Mouse (Mus musculus) kidney, embryonic 16.5 days (tissue): ENCODE data around the gene Iqschfp. TPM values are rescaled to one million over a fixed set of nuclear protein-coding genes. Genes with fewer than 3 reads are reported as not detected.

ENCODE experiments used
- ATAC-seq: fragments of 200-750 bp; cut with Nextera tagmentation; 2 replicates; pipeline ENCODE4 v1.8.0; 2017; ENCODE audit warnings: moderate TSS enrichment; ENCODE audit not compliant: low FRiP score, low TSS enrichment
- H3K27ac ChIP-seq: fragments of 300-500 bp; sonication (generic); 2 replicates; pipeline ENCODE4 v1.5.1; 2014; ENCODE audit warnings: low read length
- H3K27me3 ChIP-seq: fragments of 300-500 bp; sonication (generic); 2 replicates; pipeline ENCODE4 v1.6.1; 2014; ENCODE audit warnings: low read length, control low read depth, mixed read lengths; ENCODE audit not compliant: insufficient read depth
- H3K36me3 ChIP-seq: fragments of 300-500 bp; sonication (generic); 2 replicates; pipeline ENCODE4 v1.6.1; 2014; ENCODE audit warnings: low read length, control low read depth, mixed read lengths; ENCODE audit not compliant: insufficient read depth
- H3K4me1 ChIP-seq: fragments of 300-500 bp; sonication (generic); 2 replicates; pipeline ENCODE4 v1.6.1; 2014; ENCODE audit warnings: low read length, control low read depth, mixed read lengths; ENCODE audit not compliant: insufficient read depth
- H3K4me2 ChIP-seq: fragments of 300-500 bp; sonication (generic); replicated peaks from 2 replicates; pipeline ENCODE4 v1.6.1; 2014; ENCODE audit warnings: low read depth, low read length
- H3K4me3 ChIP-seq: fragments of 300-500 bp; sonication (generic); 2 replicates; pipeline ENCODE4 v1.5.1; 2014; ENCODE audit warnings: mild to moderate bottlenecking, low read length
- H3K9ac ChIP-seq: fragments of 300-500 bp; sonication (generic); replicated peaks from 2 replicates; pipeline ENCODE4 v1.6.1; 2014; ENCODE audit warnings: low read length
- H3K9me3 ChIP-seq: fragments of 300-500 bp; sonication (generic); 2 replicates; pipeline ENCODE4 v1.6.1; 2016; ENCODE audit warnings: low read length, control low read depth
- WGBS: fragments of 180-500 bp; shearing (Covaris S2); extraction: QIAGEN DNeasy Blood & Tissue Kit; methylation state at CpG from one replicate; pipeline ENCODE4 v1.1.7; 2014; 5-methylcytosine and 5-hydroxymethylcytosine counted together
- polyA plus RNA-seq: library from polyadenylated mRNA; unstranded; fragments of >200 nt; fragmentation: Nextera tagmentation; extraction: Ambion mirVana; gene quantifications from 2 replicates; pipeline ENCODE4 v1.2.1, GENCODE M21; 2015

Gene Iqschfp
- polyA plus RNA-seq, 1 experiment from 2014 or later: not detected

- Histone ChIP-seq H3K9ac (no peak overlapping the region), H3K27me3 (no peaks in the 10 kb centered on the region), H3K4me3 (no peak overlapping the region), H3K27ac (no peak overlapping the region), H3K4me2 (no peak overlapping the region), H3K36me3 (no peaks in the 10 kb centered on the region), H3K4me1 (peaks cover 6% of the 10 kb centered on the region; the same call in 1 of the 2 replicates), H3K9me3 (no peaks in the 10 kb centered on the region)
- 69% methylated on average over 6 of the region's 6 CpGs for WGBS
- no peak for ATAC-seq
These were observed 666.7 kb downstream of the Iqschfp start for GRCm38 (mm10) chr3:68558744-68559143.

- Histone ChIP-seq H3K36me3 (no peaks in the 10 kb centered on the region), H3K4me3 (no peak overlapping the region), H3K9me3 (no peaks in the 10 kb centered on the region), H3K4me2 (no peak overlapping the region), H3K27me3 (no peaks in the 10 kb centered on the region), H3K9ac (no peak overlapping the region), H3K4me1 (no peaks in the 10 kb centered on the region), H3K27ac (no peak overlapping the region)
- ATAC-seq: no peak
- WGBS: 83% methylated on average over 5 of the region's 5 CpGs
These were observed 668.0 kb downstream of the Iqschfp start for GRCm38 (mm10) chr3:68560057-68560456.

- 73% methylated on average over 2 of the region's 2 CpGs for WGBS
- no peaks in the 10 kb centered on the region for H3K36me3 ChIP-seq
- no peak overlapping the region for H3K4me3 ChIP-seq
- H3K27ac ChIP-seq: no peak overlapping the region
- no peaks in the 10 kb centered on the region for H3K27me3 ChIP-seq
- H3K4me2 ChIP-seq: no peak overlapping the region
- no peak overlapping the region for H3K9ac ChIP-seq
- ATAC-seq: no peak
- H3K9me3 ChIP-seq: no peaks in the 10 kb centered on the region
- no peaks in the 10 kb centered on the region for H3K4me1 ChIP-seq
These were observed 670.8 kb downstream of the Iqschfp start for GRCm38 (mm10) chr3:68562838-68563237.

GRCm38 (mm10) chr3:68563922-68564321, 671.9 kb downstream of the Iqschfp start:
- H3K27ac ChIP-seq: no peak overlapping the region
- H3K36me3 ChIP-seq: no peaks in the 10 kb centered on the region
- H3K9ac ChIP-seq: no peak overlapping the region
- no peak overlapping the region for H3K4me2 ChIP-seq
- no peak overlapping the region for H3K4me3 ChIP-seq
- no peaks in the 10 kb centered on the region for H3K27me3 ChIP-seq
- no peaks in the 10 kb centered on the region for H3K4me1 ChIP-seq
- no peak for ATAC-seq
- no peaks in the 10 kb centered on the region for H3K9me3 ChIP-seq
- WGBS: 80% methylated on average over 8 of the region's 8 CpGs

GRCm38 (mm10) chr3:68564978-68565674, 673.1 kb downstream of the Iqschfp start:
- Histone ChIP-seq H3K9me3 (no peaks in the 10 kb centered on the region), H3K9ac (no peak overlapping the region), H3K27me3 (no peaks in the 10 kb centered on the region), H3K4me2 (no peak overlapping the region), H3K4me3 (no peak overlapping the region), H3K36me3 (no peaks in the 10 kb centered on the region), H3K27ac (no peak overlapping the region), H3K4me1 (no peaks in the 10 kb centered on the region)
- no peak for ATAC-seq
- WGBS: 73% methylated on average over 10 of the region's 10 CpGs

- Histone ChIP-seq H3K9me3 (no peaks in the 10 kb centered on the region), H3K27me3 (no peaks in the 10 kb centered on the region), H3K27ac (no peak overlapping the region), H3K4me2 (no peak overlapping the region), H3K4me1 (no peaks in the 10 kb centered on the region), H3K36me3 (no peaks in the 10 kb centered on the region), H3K9ac (no peak overlapping the region), H3K4me3 (no peak overlapping the region)
- WGBS: 62% methylated on average over 4 of the region's 4 CpGs
- ATAC-seq: peak; percentile 23; the same call in 1 of the 2 replicates
These were observed 673.6 kb downstream of the Iqschfp start for GRCm38 (mm10) chr3:68565675-68566055.

GRCm38 (mm10) chr3:68567581-68567980, 675.5 kb downstream of the Iqschfp start:
- Histone ChIP-seq H3K9me3 (no peaks in the 10 kb centered on the region), H3K4me2 (no peak overlapping the region), H3K9ac (no peak overlapping the region), H3K4me3 (no peak overlapping the region), H3K27me3 (no peaks in the 10 kb centered on the region), H3K27ac (no peak overlapping the region), H3K4me1 (peaks cover 7% of the 10 kb centered on the region), H3K36me3 (no peaks in the 10 kb centered on the region)
- no peak for ATAC-seq
- WGBS: 85% methylated on average over 7 of the region's 7 CpGs

GRCm38 (mm10) chr3:68568149-68568548, 676.1 kb downstream of the Iqschfp start:
- no peak overlapping the region for H3K27ac ChIP-seq
- WGBS: 78% methylated on average over 3 of the region's 3 CpGs
- no peak overlapping the region for H3K4me3 ChIP-seq
- H3K4me2 ChIP-seq: no peak overlapping the region
- no peaks in the 10 kb centered on the region for H3K27me3 ChIP-seq
- peaks cover 10% of the 10 kb centered on the region for H3K4me1 ChIP-seq
- H3K9me3 ChIP-seq: no peaks in the 10 kb centered on the region
- H3K36me3 ChIP-seq: no peaks in the 10 kb centered on the region
- no peak overlapping the region for H3K9ac ChIP-seq
- ATAC-seq: no peak

GRCm38 (mm10) chr3:68568716-68569115, 676.7 kb downstream of the Iqschfp start:
- no peak for ATAC-seq
- Histone ChIP-seq H3K27me3 (no peaks in the 10 kb centered on the region), H3K4me2 (no peak overlapping the region), H3K9me3 (no peaks in the 10 kb centered on the region), H3K4me1 (peaks cover 15% of the 10 kb centered on the region), H3K4me3 (no peak overlapping the region), H3K36me3 (no peaks in the 10 kb centered on the region), H3K9ac (no peak overlapping the region), H3K27ac (no peak overlapping the region)
- 61% methylated on average over 7 of the region's 7 CpGs for WGBS

- no peak overlapping the region for H3K4me3 ChIP-seq
- no peak overlapping the region for H3K9ac ChIP-seq
- no peak for ATAC-seq
- WGBS: 65% methylated on average over 4 of the region's 4 CpGs
- H3K4me1 ChIP-seq: peaks cover 24% of the 10 kb centered on the region
- H3K27ac ChIP-seq: no peak overlapping the region
- H3K36me3 ChIP-seq: no peaks in the 10 kb centered on the region
- no peaks in the 10 kb centered on the region for H3K27me3 ChIP-seq
- no peak overlapping the region for H3K4me2 ChIP-seq
- no peaks in the 10 kb centered on the region for H3K9me3 ChIP-seq
These were observed 678.3 kb downstream of the Iqschfp start for GRCm38 (mm10) chr3:68570319-68570718.
